Mouse (Mus musculus) right cerebral cortex, postnatal 10 days (tissue): ENCODE measurements around the gene Gm20388.

Experiments used
- DNase-seq, 2 experiments: peaks; one replicate each; pipeline ENCODE4 v3.0.0; 2021; ENCODE audit warnings: low spot score in 2 of 2

Gm20388 gene

GRCm38 (mm10) chr8:122652643-122653042 is 2742.0 kb downstream of the Gm20388 start:
- DNase-seq: no peak

GRCm38 (mm10) chr8:122654768-122655167 is 2744.1 kb downstream of the Gm20388 start:
- DNase-seq: no peak

GRCm38 (mm10) chr8:122656056-122656999 is 2745.7 kb downstream of the Gm20388 start:
- no peak for DNase-seq

- no peak for DNase-seq
Measured at GRCm38 (mm10) chr8:122658149-122658806, 2747.6 kb downstream of the Gm20388 start.

GRCm38 (mm10) chr8:122658807-122659160 is 2748.1 kb downstream of the Gm20388 start:
- DNase-seq: no peak

- DNase-seq: no peak
Measured at GRCm38 (mm10) chr8:122660022-122660421, 2749.4 kb downstream of the Gm20388 start.

DNA sequence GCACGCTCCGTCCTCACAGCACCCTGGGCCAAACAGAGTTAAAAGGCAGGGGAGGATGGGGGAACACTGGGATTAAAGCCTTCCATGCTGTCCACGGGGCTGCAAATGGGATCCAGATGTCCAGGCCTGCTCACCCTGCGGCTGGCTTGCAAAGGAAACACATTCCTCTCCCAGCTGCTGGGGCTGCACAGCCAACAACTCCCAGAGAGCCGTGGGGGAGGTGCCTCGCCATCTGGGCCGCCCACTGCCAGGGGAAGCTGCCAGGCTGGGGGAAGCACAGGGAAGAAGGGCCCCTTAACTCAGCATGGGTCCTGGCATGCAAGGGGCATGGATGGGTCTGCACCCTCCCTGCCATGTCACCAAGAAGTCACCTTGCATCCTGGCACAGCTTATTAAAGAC is 2750.5 kb downstream of the Gm20388 start:
- peak; percentile 89 for DNase-seq

- no peak for DNase-seq
Measured at GRCm38 (mm10) chr8:122661894-122662293, 2751.3 kb downstream of the Gm20388 start.

DNA sequence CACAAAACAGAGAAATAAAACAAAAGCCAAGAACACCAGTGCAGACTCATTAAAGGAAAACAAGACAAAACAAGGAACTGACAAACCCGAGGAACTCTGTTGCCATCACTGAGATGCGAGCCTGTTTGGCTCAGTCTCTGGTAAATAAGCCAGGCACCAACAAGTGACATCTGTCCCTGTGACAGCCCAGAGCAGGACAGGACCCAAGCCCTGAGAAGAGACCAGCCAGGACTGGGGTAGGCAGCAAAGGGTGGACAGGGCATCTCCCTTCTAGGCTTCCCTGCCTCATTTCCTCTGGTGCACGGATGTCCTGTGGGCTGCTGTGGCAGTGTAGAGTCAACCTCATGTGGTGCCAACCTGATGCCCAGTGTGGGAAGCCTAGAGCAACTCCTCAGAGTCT is 2752.5 kb downstream of the Gm20388 start:
- no peak for DNase-seq

DNA sequence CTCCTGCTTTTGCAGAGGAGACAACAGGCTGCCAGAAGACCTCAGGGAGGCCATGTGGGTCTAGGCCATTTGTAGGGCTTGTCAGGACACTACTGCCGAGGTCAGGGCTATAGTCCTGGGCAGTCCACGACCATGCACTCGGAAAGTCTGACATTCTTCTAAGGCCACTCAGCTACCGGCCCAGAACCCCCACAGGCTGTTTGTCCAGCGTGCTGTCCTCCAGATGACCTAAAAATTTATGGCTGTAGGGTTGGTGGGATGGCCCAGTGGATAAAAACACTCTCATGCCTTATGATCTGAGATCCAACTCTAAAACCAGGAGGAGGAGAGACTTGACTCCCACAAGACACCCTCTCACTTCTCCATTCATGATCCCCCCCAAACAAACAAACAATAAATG is 2753.0 kb downstream of the Gm20388 start:
- no peak for DNase-seq

DNA sequence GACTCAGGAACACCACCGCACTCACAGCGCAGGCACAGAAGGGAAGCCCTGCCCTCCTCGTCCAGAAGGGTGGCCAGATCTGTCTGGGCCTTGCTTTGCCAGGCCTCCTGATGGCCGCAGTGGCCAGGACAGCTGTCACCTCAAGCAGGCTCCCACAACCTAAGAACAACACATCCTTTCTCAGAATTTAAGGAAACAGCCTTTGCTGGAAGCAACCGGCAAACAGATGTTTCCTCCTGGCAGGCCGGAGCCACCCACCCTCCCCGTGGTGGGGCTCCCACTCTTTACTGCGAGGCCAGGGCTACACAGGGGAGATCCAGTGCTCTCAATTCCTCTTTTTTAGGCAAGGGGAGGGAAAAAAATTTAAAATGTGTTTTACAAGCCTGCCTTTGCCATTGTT is 2754.6 kb downstream of the Gm20388 start:
- DNase-seq: peak; percentile 72 to 78

DNA sequence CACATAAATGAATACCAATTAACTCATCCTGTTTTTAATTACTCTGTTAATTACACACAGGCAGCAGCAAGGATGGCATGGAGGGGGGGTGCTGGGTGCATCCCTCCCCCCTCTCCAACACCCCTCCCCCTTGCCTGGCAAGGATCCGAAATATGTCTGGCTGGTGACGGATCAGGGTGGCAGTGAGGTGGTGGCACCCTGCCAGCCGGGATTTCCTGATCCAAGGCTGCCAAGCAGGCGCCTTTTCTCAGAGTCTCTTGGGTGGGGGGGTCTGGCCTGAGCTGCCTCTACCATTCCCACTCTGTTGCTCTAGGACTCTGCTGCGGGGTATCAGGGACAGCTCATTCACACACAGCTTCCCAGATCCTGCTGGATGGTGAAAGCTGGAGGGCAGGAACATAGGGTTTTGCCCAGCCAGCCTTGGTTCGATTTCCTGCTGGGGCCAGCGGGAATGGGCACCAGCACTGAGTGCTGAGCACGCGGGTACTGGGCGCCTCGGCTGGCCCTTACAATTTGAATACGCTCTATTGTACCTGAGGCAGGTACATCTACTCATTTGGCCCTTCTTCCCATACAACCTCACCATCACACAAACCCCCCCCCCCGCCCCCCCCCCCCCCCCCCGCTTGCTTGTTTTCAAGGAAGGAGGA is 2755.2 kb downstream of the Gm20388 start:
- peak; percentile 78 to 82 for DNase-seq

GRCm38 (mm10) chr8:122666338-122666764 is 2755.7 kb downstream of the Gm20388 start:
- no peak for DNase-seq

GRCm38 (mm10) chr8:122666827-122667226 is 2756.2 kb downstream of the Gm20388 start:
- DNase-seq: peak; percentile 67 to 84

- no peak for DNase-seq
Measured at GRCm38 (mm10) chr8:122667854-122668253, 2757.2 kb downstream of the Gm20388 start.

DNA sequence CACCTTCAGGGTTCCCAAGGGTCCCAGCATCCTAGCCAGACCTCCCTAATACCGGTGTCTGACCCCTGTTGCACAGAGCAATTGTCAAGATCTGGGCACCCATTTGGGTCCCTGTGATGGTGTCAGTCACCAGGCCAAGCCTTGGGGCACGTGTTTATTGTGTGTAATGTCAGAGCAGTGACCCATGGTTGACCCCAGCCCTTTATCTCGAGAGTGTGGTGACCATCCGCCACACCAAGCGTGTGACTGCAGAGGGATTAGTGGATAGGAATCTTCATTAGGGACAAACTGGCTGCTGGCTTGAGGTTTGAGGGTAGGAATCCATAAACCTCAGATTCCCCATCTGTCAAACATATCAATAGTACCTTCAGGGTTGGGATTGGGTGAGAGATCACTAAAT is 2758.7 kb downstream of the Gm20388 start:
- DNase-seq: no peak

- DNase-seq: no peak
Measured at GRCm38 (mm10) chr8:122670001-122670400, 2759.4 kb downstream of the Gm20388 start.

GRCm38 (mm10) chr8:122670718-122671117 is 2760.1 kb downstream of the Gm20388 start:
- DNase-seq: no peak

DNA sequence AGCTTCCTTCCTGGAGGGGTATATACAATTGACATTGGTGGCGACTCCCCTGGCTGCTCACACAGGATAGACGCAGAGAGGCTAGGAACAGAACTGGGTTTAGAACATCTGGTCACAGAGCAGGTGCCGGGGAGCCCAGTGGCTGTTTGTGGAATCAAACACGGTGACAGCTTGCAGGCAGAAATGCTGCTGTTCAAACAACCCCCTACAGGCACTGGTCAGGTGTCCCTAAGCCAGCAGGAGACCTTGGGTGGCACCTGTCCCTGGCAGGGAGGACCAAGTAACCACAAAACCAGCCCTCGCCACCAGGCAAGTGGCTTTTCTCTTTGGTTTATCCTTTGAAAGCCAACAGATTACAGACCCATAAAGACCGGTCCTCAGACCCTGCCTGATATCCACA is 2761.3 kb downstream of the Gm20388 start:
- DNase-seq: no peak

- DNase-seq: no peak
Measured at GRCm38 (mm10) chr8:122673989-122674388, 2763.3 kb downstream of the Gm20388 start.

GRCm38 (mm10) chr8:122674999-122675398 is 2764.4 kb downstream of the Gm20388 start:
- no peak for DNase-seq

DNA sequence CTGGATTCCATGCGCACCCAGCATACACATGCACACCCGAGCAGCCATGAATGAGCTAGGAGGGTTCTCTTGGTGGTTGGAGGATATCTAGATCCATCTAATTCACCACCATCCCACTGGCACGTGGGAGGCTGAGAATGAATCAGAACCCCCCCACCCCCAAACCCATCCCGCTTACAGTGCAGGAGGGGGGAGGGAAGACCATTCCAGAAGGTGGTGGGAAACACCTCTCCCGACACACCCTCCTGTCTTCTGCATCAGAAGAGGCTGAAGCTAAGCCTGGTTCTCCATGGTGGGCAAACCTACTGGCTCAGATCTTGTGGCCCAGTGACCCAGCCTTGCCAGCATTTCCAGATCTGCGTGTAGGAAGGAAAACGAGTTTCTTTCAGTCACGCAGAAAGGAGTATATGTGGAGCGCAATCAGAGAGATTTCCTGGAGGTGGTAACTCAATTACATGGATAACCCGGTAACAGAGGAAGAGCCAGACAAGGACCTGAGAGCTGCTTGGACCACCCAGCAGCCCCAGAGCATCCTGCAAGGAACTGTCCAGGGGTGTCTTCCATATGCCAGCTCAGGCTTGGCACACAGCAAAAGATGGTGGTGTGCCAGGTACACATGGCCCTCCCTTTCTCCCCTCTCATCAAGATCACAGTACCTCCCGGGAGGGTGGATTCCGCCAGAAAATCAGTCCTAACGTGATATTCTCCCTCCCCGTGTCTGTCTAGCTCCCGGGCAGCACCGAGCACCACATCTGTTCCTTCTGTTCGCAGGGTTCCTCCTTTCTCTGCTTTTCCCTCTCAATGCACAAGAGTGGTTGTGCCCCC is 2765.2 kb downstream of the Gm20388 start:
- DNase-seq: no peak
